Mouse (Mus musculus) testis, adult 2 months (tissue): ENCODE measurements around the gene Bcl2l14. TPM values are rescaled to one million over a fixed set of nuclear protein-coding genes. Genes with fewer than 3 reads are reported as not detected.

Experiments
- H3K27ac ChIP-seq: fragments of 200-500 bp; 2 replicates; pipeline ENCODE4 v1.5.1; 2012; ENCODE audit warnings: low read depth, low read length; ENCODE audit not compliant: control insufficient read depth, insufficient read depth
- H3K27me3 ChIP-seq: fragments of 200-500 bp; 2 replicates; pipeline ENCODE4 v1.6.1; 2012; ENCODE audit warnings: mild to moderate bottlenecking, low read length, moderate library complexity; ENCODE audit not compliant: control insufficient read depth, insufficient read depth
- H3K36me3 ChIP-seq: fragments of 200-500 bp; 2 replicates; pipeline ENCODE4 v1.6.1; 2012; ENCODE audit warnings: mild to moderate bottlenecking, low read length; ENCODE audit not compliant: control insufficient read depth, insufficient read depth
- H3K4me1 ChIP-seq: fragments of 200-500 bp; 2 replicates; pipeline ENCODE4 v1.6.1; 2012; ENCODE audit warnings: low read length; ENCODE audit not compliant: control insufficient read depth, insufficient read depth
- H3K4me3 ChIP-seq: fragments of 200-500 bp; 2 replicates; pipeline ENCODE4 v1.5.1; 2012; ENCODE audit warnings: low read depth, mild to moderate bottlenecking, low read length, moderate library complexity, mixed read lengths; ENCODE audit not compliant: control insufficient read depth
- CTCF ChIP-seq: fragments of 200-500 bp; IDR thresholded peaks from 2 replicates; pipeline ENCODE4 v1.5.1; 2012; ENCODE audit warnings: low read depth, mild to moderate bottlenecking, inconsistent platforms, low read length, moderate library complexity; ENCODE audit not compliant: control insufficient read depth, insufficient read depth, insufficient replicate concordance
- POLR2A ChIP-seq: fragments of 200-500 bp; IDR thresholded peaks from 2 replicates; pipeline ENCODE4 v1.6.1; 2012; ENCODE audit warnings: low read depth, mild to moderate bottlenecking, inconsistent platforms, low read length, moderate library complexity; ENCODE audit not compliant: control insufficient read depth
- polyA plus RNA-seq: library from polyadenylated mRNA; depleted of rRNA; stranded (reverse); fragments of >200 nt; gene quantifications from 2 replicates; pipeline ENCODE4 v1.2.3, GENCODE M21; 2012; rRNA removed

Bcl2l14 gene
- polyA plus RNA-seq, 1 experiment, result 70.3 TPM

- H3K4me1 ChIP-seq, result no peaks in the 10 kb centered on the region
- no peaks in the 10 kb centered on the region for H3K27me3 ChIP-seq
- no peak overlapping the region for H3K27ac ChIP-seq
- H3K4me3 ChIP-seq, result no peak overlapping the region
- TF ChIP-seq CTCF, result no peak
- no peak for TF ChIP-seq POLR2A
- H3K36me3 ChIP-seq, result no peaks in the 10 kb centered on the region
These were observed 73.2 kb downstream of the Bcl2l14 start for GRCm38 (mm10) chr6:134469297-134469696.

DNA sequence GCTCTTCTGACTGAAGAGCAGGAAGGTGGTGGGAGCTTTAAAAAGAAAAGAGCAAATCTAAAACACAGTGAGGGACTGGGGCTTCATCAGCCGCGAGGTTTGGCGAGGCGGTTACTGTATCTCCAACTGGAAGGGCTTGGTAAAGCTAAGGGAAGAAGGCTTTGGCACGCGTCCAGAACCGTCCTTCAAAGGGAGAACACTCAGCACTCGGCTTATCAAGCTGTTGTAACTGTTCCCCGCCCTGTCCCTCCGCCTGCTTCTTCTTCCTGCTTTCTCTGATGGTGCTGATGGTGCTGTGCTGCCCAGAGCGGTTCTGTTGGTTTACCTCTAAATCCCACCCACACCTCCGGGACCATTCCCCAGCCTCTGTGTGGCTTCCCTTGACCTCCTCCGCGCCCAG is 74.7 kb downstream of the Bcl2l14 start:
- TF ChIP-seq CTCF, result no peak
- TF ChIP-seq POLR2A, result no peak
- no peaks in the 10 kb centered on the region for H3K4me1 ChIP-seq
- H3K27me3 ChIP-seq, result no peaks in the 10 kb centered on the region
- H3K27ac ChIP-seq, result peak overlapping the region; percentile 59; the same call in 1 of the 2 replicates
- no peaks in the 10 kb centered on the region for H3K36me3 ChIP-seq
- no peak overlapping the region for H3K4me3 ChIP-seq

- no peaks in the 10 kb centered on the region for H3K27me3 ChIP-seq
- no peaks in the 10 kb centered on the region for H3K36me3 ChIP-seq
- TF ChIP-seq POLR2A (no peak), CTCF (no peak)
- H3K4me3 ChIP-seq, result no peak overlapping the region; the same call in 1 of the 2 replicates
- H3K4me1 ChIP-seq, result no peaks in the 10 kb centered on the region
- H3K27ac ChIP-seq, result no peak overlapping the region
These were observed 77.0 kb downstream of the Bcl2l14 start for GRCm38 (mm10) chr6:134473143-134473561.

- H3K36me3 ChIP-seq, result no peaks in the 10 kb centered on the region
- H3K27me3 ChIP-seq, result no peaks in the 10 kb centered on the region
- no peak overlapping the region for H3K4me3 ChIP-seq
- H3K27ac ChIP-seq, result no peak overlapping the region
- TF ChIP-seq CTCF, result no peak
- TF ChIP-seq POLR2A, result no peak
- no peaks in the 10 kb centered on the region for H3K4me1 ChIP-seq
These were observed 83.4 kb downstream of the Bcl2l14 start for GRCm38 (mm10) chr6:134479481-134479880.

GRCm38 (mm10) chr6:134486318-134486717 is 90.2 kb downstream of the Bcl2l14 start:
- no peak overlapping the region for H3K4me3 ChIP-seq
- TF ChIP-seq POLR2A, result no peak
- TF ChIP-seq CTCF, result no peak
- no peaks in the 10 kb centered on the region for H3K4me1 ChIP-seq
- H3K27ac ChIP-seq, result no peak overlapping the region
- no peaks in the 10 kb centered on the region for H3K27me3 ChIP-seq
- no peaks in the 10 kb centered on the region for H3K36me3 ChIP-seq

Other genes starting within 250 kb of the Bcl2l14 start
- 3.6 and 3.8 TPM in 2 replicates for gene Lrp6, start 170.6 kb downstream of the Bcl2l14 start, polyA plus RNA-seq
- gene Mansc1, start 236.2 kb downstream of the Bcl2l14 start, polyA plus RNA-seq, result 0.53 and 0.59 TPM in 2 replicates
- 7.9 and 8.7 TPM in 2 replicates for gene Borcs5, start 243.2 kb downstream of the Bcl2l14 start, polyA plus RNA-seq